Mouse (Mus musculus) bone marrow, adult 2 months (tissue): ENCODE results near the gene Wdr4.

ENCODE experiments used
- CTCF ChIP-seq: fragments of 200-500 bp; IDR thresholded peaks from 2 replicates; pipeline ENCODE4 v1.5.1; 2011; ENCODE audit warnings: low read length, control low read depth; ENCODE audit not compliant: control insufficient read depth, insufficient read depth
- POLR2A ChIP-seq: fragments of 200-500 bp; IDR thresholded peaks from 2 replicates; pipeline ENCODE4 v1.6.1; 2011; ENCODE audit warnings: low read depth, mild to moderate bottlenecking, control low read depth, low read length, borderline replicate concordance; ENCODE audit not compliant: control insufficient read depth

DNA sequence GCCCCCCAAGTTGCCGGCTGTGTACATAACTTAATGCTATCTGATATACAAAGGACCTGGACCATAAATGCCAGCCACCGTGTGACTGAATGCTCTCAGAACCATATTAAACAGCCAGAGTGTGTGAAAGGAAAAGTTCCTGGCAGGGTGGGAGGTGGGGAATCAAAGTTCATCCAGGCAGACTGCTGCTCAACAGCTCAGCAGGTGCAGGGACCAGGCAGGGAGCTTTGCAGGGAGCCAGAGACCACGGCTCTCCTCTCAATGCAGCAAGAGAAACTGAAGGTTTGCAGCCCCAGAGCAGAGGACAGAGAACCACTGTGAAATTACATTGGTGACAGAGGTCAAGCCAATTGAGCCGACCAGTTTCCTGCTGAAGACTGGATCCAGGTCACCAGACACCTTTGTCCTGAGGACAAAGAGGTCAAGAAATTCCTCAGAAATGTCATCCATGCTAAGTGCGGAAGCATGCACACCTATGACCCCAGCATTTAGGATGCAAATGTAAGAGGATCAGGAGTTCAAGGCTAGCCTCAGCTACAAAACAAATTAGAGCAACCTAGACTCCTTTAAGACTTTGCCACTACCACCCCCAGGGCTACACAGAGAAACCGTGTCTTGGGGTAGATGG, 32.2 kb downstream of the Wdr4 start:
- TF ChIP-seq CTCF (no peak), POLR2A (no peak)
